Mouse (Mus musculus) bone marrow, adult 2 months (tissue): Measurements from ENCODE around the gene 1110051M20Rik.

ENCODE experiments used
- CTCF ChIP-seq: fragments of 200-500 bp; IDR thresholded peaks from 2 replicates; pipeline ENCODE4 v1.5.1; 2011; ENCODE audit warnings: low read length, control low read depth; ENCODE audit not compliant: control insufficient read depth, insufficient read depth
- POLR2A ChIP-seq: fragments of 200-500 bp; IDR thresholded peaks from 2 replicates; pipeline ENCODE4 v1.6.1; 2011; ENCODE audit warnings: low read depth, mild to moderate bottlenecking, control low read depth, low read length, borderline replicate concordance; ENCODE audit not compliant: control insufficient read depth

DNA sequence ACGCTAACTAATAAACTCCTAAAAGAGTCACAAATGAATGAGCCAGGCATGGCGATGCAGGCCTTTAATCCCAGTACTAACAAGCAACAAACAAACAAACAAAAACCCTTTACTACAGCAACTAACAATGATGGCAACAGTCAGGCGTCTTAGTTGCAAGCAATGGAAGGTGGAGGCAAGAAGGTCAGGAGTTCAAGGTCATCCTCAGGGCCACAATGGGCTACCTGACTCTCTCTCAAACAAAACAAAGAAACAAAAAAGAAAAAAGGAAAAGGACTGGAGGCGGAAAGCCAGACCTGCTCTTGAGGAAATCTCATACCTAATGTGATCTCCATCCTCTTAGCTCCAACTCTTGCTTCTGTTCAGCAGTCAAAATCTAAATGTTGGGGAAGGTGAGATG lies 39.4 kb downstream of the 1110051M20Rik start:
- TF ChIP-seq POLR2A (no peak), CTCF (no peak)
